Mouse (Mus musculus): Measurements from ENCODE around the gene Gla. TPM values are rescaled to one million over a fixed set of nuclear protein-coding genes. Genes with fewer than 3 reads are reported as not detected.

Gene Gla
- polyA plus RNA-seq (2015; fragmentation: Nextera tagmentation; extraction: Ambion mirVana), result 3.4 and 3.9 TPM in 2 replicates

DNA sequence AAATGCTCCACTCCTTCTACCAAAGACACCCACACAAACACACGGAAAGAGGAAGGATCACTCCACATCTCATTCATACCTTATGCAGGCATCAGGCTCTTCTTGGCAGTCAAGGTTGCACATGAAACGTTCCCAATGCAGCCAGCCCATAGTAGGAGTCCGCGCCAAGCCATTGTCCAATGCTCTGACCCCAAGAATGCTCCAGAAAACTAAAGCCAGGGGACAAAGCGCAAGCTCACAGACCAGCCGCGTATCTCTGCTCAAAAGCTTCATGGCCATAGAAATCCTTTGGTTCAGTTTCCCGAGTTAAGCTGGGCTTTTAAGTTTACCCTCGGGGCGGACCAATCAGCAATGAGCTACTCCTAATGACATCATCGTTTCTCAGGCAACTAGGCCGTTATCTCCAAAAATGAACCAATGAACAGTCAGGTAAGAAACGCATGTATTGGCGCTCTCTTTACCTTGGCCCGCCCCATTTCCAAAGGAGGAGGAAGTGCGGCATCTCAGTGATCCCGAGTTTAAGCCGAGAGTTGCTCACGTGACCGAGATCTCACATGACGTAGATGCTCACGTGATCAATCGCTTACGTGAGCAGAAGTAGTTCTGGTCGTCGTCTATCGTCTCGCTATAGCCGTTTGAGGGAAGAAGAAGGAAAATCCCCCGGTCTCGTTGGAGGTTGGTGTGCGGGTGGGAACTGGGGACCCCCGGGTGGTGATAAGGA lies at the start of gene Gla, which contains the start of gene Hnrnph2:
TSS of gene Gla (minus strand) at position 467 of the 721 bp plus-strand sequence.
TSS of gene Hnrnph2 (plus strand) at position 521 of the 721 bp plus-strand sequence.
- H3K27ac ChIP-seq (ENCODE audit: low read length), result peak within 1 kb of the TSS; percentile 96
- ATAC-seq, result peak; percentile 99

DNA sequence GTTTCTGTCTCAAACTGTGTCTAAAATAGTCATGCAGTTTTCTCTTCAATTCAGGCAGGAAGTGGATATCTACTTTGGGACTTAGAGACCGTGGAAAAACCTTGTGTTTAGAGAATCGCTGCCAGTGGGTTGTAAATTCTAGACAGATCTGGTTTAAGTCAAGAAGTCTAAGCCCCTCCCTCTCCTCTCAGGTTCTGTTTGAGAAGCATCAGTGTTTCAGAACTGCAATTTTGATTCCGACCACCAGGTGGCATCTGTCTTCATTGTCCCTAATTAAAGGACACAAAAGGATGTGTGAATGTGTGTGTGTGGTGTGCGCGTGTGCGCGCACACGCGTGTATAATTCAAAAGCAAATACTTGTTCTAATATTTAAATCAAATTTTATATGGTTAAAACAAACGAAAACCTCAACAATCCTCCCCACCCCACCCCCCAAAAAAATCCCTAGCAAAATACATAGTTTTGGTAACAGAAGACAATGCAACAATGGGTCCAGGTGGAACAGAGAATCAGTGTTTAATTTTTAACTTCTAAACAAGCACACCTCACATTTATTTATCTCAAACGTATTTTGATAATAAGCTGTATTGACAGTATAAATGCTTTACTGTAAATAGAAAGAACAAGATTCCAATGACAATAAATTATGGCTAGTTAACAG lies 47.2 kb upstream of the Gla start:
- Histone ChIP-seq H3K4me1 (replicated peaks; ENCODE audit: control insufficient read depth, insufficient read depth, low read length) (no peaks in the 10 kb centered on the region), H3K27me3 (replicated peaks; ENCODE audit: control insufficient read depth, insufficient read depth, low read length) (no peaks in the 10 kb centered on the region), H3K4me3 (replicated peaks; ENCODE audit: low read length) (peak overlapping the region; percentile 16; the same call in 1 of the 2 replicates), H3K4me2 (ENCODE audit: low read length) (peak overlapping the region; percentile 32; the same call in 1 of the 2 replicates), H3K9me3 (ENCODE audit: control insufficient read depth, low read length) (no peaks in the 10 kb centered on the region), H3K9ac (replicated peaks; ENCODE audit: low read depth, low read length) (no peak overlapping the region), H3K27ac (ENCODE audit: low read length) (no peak overlapping the region), H3K36me3 (ENCODE audit: control insufficient read depth, insufficient read depth) (no peaks in the 10 kb centered on the region)
- 21% methylated on average over 11 of the region's 11 CpGs for WGBS
- peak; percentile 85 for ATAC-seq

More for the DNA sequence above, at the start of gene Gla, which contains the start of gene Hnrnph2:
- H3K4me3 ChIP-seq (replicated peaks; ENCODE audit: low read length), result peak within 1 kb of the TSS; percentile 56
- H3K27me3 ChIP-seq (replicated peaks; ENCODE audit: control insufficient read depth, insufficient read depth, low read length), result no peaks in the 10 kb centered on the region
- no peaks in the 10 kb centered on the region for H3K9me3 ChIP-seq (ENCODE audit: control insufficient read depth, low read length)
- peak within 1 kb of the TSS; percentile 66 for H3K9ac ChIP-seq (replicated peaks; ENCODE audit: low read depth, low read length)
- H3K4me2 ChIP-seq (ENCODE audit: low read length), result peak within 1 kb of the TSS; percentile 65
- WGBS, result 23% methylated on average over 33 of the region's 33 CpGs
- no peaks in the 10 kb centered on the region for H3K36me3 ChIP-seq (ENCODE audit: control insufficient read depth, insufficient read depth)
- peaks cover 10% of the 10 kb centered on the region for H3K4me1 ChIP-seq (replicated peaks; ENCODE audit: control insufficient read depth, insufficient read depth, low read length)

DNA sequence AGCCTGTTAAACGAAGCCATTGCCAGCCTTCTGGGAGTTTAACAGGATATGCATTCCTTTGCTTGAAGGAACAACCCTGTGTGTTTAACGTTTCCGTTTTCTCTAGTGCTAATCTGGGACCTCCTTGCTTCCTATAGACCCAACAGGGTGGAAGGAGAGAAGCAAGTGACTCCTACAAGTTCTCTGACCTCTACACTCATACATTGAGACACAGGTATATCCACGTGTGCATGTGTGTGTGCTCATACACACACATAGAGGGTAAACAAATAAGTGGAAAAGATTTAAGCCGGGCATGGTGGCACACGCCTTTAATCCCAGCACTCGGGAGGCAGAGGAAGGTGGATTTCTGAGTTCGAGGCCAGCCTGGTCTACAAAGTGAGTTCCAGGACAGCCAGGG lies 46.5 kb upstream of the Gla start:
- Histone ChIP-seq H3K27me3 (replicated peaks; ENCODE audit: control insufficient read depth, insufficient read depth, low read length) (no peaks in the 10 kb centered on the region), H3K4me3 (replicated peaks; ENCODE audit: low read length) (no peak overlapping the region), H3K9ac (replicated peaks; ENCODE audit: low read depth, low read length) (no peak overlapping the region), H3K4me2 (ENCODE audit: low read length) (no peak overlapping the region), H3K9me3 (ENCODE audit: control insufficient read depth, low read length) (no peaks in the 10 kb centered on the region), H3K27ac (ENCODE audit: low read length) (no peak overlapping the region), H3K4me1 (replicated peaks; ENCODE audit: control insufficient read depth, insufficient read depth, low read length) (no peaks in the 10 kb centered on the region), H3K36me3 (ENCODE audit: control insufficient read depth, insufficient read depth) (no peaks in the 10 kb centered on the region)
- ATAC-seq, result no peak
- 79% methylated on average over 8 of the region's 8 CpGs for WGBS

DNA sequence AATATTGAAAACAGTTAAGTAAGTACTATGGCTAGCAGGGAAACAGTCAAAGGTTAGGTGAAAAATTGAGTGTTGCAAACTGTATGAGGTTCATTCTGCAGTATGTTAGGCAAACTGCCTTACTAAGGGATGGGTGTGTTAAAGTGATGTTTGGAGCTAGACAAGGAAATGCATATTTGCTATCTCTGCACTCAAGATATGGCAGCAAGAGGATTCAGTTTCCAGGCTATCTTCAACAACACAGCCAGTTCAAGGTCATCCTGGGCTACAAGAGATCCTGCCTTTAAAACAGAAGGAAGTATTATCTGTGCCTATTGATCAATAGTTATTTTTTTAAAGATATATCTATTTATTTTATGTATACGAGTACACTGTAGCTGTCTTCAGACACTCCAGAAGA lies 45.4 kb upstream of the Gla start:
- H3K36me3 ChIP-seq (ENCODE audit: control insufficient read depth, insufficient read depth), result no peaks in the 10 kb centered on the region
- H3K27me3 ChIP-seq (replicated peaks; ENCODE audit: control insufficient read depth, insufficient read depth, low read length), result no peaks in the 10 kb centered on the region
- 80% methylated on average over 1 of the region's 1 CpGs for whole genome bisulfite sequencing
- H3K4me3 ChIP-seq (replicated peaks; ENCODE audit: low read length), result no peak overlapping the region
- no peak overlapping the region for H3K27ac ChIP-seq (ENCODE audit: low read length)
- no peak overlapping the region for H3K9ac ChIP-seq (replicated peaks; ENCODE audit: low read depth, low read length)
- ATAC-seq, result no peak
- no peak overlapping the region for H3K4me2 ChIP-seq (ENCODE audit: low read length)
- H3K9me3 ChIP-seq (ENCODE audit: control insufficient read depth, low read length), result no peaks in the 10 kb centered on the region
- no peaks in the 10 kb centered on the region for H3K4me1 ChIP-seq (replicated peaks; ENCODE audit: control insufficient read depth, insufficient read depth, low read length)

DNA sequence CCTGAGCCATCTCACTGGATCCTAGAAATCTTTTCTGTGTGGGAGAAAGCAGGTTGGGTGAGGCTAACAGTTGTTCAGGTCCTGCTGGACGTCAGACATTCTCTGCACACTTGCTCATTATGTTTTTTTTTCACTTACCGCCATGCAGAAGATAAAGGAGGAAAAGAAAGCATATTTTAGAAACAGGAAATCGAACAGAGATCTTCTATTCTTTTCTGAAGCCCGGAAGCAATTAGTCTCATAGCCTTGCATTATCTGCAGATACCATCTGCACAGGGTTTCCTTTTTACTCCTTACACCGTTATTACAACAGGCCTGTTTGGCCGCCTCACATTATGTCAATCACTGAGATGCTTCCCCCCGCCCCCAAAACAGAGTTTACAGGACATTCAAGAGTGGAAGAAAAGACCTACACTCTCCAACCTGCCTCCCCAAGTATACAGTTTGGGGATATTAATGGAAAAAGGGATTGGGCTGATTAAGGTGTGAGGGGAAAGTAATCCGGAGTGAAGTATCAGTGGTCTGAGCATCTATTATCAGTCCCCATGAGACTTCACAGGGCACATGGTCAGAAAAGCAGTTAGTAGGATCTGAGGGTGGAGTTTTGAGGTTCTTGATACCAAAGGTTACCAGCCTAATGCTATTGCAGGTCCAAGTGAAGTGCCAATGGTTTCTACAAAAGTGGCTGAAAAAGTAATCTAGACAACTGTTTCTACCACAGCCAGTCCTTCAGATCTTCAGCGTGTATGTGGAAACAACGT lies 40.3 kb upstream of the Gla start:
- no peaks in the 10 kb centered on the region for H3K4me1 ChIP-seq (replicated peaks; ENCODE audit: control insufficient read depth, insufficient read depth, low read length)
- H3K4me3 ChIP-seq (replicated peaks; ENCODE audit: low read length), result no peak overlapping the region
- H3K4me2 ChIP-seq (ENCODE audit: low read length), result no peak overlapping the region
- 52% methylated on average over 10 of the region's 10 CpGs for WGBS
- H3K27ac ChIP-seq (ENCODE audit: low read length), result no peak overlapping the region
- no peak for ATAC-seq
- H3K9ac ChIP-seq (replicated peaks; ENCODE audit: low read depth, low read length), result no peak overlapping the region
- no peaks in the 10 kb centered on the region for H3K27me3 ChIP-seq (replicated peaks; ENCODE audit: control insufficient read depth, insufficient read depth, low read length)
- no peaks in the 10 kb centered on the region for H3K9me3 ChIP-seq (ENCODE audit: control insufficient read depth, low read length)
- no peaks in the 10 kb centered on the region for H3K36me3 ChIP-seq (ENCODE audit: control insufficient read depth, insufficient read depth)

DNA sequence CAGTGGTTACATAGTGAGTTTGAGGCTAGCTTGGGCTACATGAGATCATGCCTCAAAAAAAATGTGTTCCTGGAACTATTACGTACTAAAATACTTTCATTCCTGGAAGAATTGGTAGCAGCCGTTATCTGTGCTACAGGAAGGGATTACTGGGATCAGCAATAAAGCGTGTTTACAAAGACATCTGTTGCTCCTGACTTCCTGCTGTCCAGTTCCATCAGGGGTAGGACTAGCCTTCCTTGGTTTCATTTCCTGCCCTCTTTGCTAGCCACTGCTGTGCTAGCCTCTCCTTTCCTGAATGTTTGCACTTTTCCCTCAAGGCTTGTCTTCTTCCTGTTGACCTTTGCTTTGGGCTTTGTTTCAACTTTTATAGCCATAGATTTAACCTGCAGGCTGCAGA lies 34.9 kb upstream of the Gla start:
- H3K27ac ChIP-seq (ENCODE audit: low read length), result no peak overlapping the region
- no peak overlapping the region for H3K4me3 ChIP-seq (replicated peaks; ENCODE audit: low read length)
- H3K9ac ChIP-seq (replicated peaks; ENCODE audit: low read depth, low read length), result no peak overlapping the region
- no peaks in the 10 kb centered on the region for H3K4me1 ChIP-seq (replicated peaks; ENCODE audit: control insufficient read depth, insufficient read depth, low read length)
- no peaks in the 10 kb centered on the region for H3K9me3 ChIP-seq (ENCODE audit: control insufficient read depth, low read length)
- no peak for ATAC-seq
- no peaks in the 10 kb centered on the region for H3K36me3 ChIP-seq (ENCODE audit: control insufficient read depth, insufficient read depth)
- H3K4me2 ChIP-seq (ENCODE audit: low read length), result no peak overlapping the region
- 85% methylated on average over 3 of the region's 3 CpGs for WGBS
- no peaks in the 10 kb centered on the region for H3K27me3 ChIP-seq (replicated peaks; ENCODE audit: control insufficient read depth, insufficient read depth, low read length)

DNA sequence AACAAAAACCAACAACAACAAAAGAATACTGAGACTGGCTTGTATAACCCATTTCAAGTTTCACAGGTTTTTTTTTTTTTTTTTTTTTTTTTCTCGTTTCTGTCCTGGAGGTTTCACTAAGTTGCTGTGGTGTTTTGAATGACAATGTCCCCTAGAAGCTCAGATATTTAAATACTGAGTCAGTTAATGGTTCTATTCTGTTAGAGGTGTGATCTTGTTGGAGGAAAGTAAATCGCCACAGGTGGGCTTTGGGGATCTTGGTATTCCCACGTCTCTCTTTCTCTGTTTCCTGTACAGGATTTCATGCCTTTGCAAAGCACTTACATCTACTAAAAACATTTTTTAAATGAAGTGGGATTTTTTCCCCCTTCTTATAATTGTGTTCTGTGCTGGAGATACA lies 34.2 kb upstream of the Gla start:
- no peaks in the 10 kb centered on the region for H3K4me1 ChIP-seq (replicated peaks; ENCODE audit: control insufficient read depth, insufficient read depth, low read length)
- no peak overlapping the region for H3K9ac ChIP-seq (replicated peaks; ENCODE audit: low read depth, low read length)
- ATAC-seq, result no peak
- H3K4me3 ChIP-seq (replicated peaks; ENCODE audit: low read length), result no peak overlapping the region
- H3K9me3 ChIP-seq (ENCODE audit: control insufficient read depth, low read length), result no peaks in the 10 kb centered on the region
- no peaks in the 10 kb centered on the region for H3K27me3 ChIP-seq (replicated peaks; ENCODE audit: control insufficient read depth, insufficient read depth, low read length)
- WGBS, result 47% methylated on average over 3 of the region's 3 CpGs
- H3K27ac ChIP-seq (ENCODE audit: low read length), result no peak overlapping the region
- no peaks in the 10 kb centered on the region for H3K36me3 ChIP-seq (ENCODE audit: control insufficient read depth, insufficient read depth)
- H3K4me2 ChIP-seq (ENCODE audit: low read length), result no peak overlapping the region

DNA sequence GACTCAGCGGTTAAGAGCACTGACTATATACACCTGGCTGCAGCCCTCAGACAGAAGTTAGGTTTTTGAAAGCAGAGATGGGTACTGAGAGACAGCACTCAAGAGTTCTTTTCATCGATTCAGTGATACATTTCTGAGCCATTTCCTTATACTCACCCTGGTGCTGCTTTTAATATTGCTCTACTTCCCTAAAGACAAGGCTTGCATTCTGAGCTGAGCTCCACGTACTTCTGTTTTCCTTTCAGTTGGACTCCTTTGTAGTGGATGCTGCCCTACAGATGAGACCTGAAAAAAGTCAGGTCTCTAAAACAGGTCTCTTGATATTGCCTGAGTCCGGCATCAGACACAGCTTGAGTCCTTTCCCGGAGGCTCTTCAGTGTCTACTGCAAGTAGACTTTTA lies 31.8 kb upstream of the Gla start:
- Histone ChIP-seq H3K36me3 (ENCODE audit: control insufficient read depth, insufficient read depth) (no peaks in the 10 kb centered on the region), H3K27ac (ENCODE audit: low read length) (no peak overlapping the region), H3K9ac (replicated peaks; ENCODE audit: low read depth, low read length) (no peak overlapping the region), H3K4me3 (replicated peaks; ENCODE audit: low read length) (no peak overlapping the region), H3K9me3 (ENCODE audit: control insufficient read depth, low read length) (no peaks in the 10 kb centered on the region), H3K4me1 (replicated peaks; ENCODE audit: control insufficient read depth, insufficient read depth, low read length) (no peaks in the 10 kb centered on the region), H3K27me3 (replicated peaks; ENCODE audit: control insufficient read depth, insufficient read depth, low read length) (no peaks in the 10 kb centered on the region), H3K4me2 (ENCODE audit: low read length) (no peak overlapping the region)
- WGBS, result 92% methylated on average over 5 of the region's 5 CpGs
- no peak for ATAC-seq

DNA sequence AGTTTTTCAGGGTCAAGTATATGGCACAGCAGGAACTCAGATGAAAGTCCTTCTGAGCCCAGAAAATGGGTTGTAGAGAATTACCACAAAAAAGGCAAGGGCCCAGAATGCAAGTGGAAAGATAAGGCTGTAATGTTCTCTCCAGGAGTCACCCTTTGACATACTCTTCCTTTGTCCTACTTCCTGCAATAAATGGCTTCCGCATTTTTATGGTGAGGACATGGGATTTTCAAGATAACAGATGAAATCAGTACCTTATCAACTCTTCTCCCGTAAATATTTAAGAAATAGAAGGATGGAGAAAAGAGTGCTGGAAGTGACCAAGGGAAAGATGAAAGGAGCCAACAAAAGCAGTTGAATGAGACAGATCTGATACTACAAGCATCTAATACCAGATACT lies 27.3 kb upstream of the Gla start:
- no peak for ATAC-seq
- Histone ChIP-seq H3K4me1 (replicated peaks; ENCODE audit: control insufficient read depth, insufficient read depth, low read length) (no peaks in the 10 kb centered on the region), H3K4me3 (replicated peaks; ENCODE audit: low read length) (no peak overlapping the region), H3K9me3 (ENCODE audit: control insufficient read depth, low read length) (no peaks in the 10 kb centered on the region), H3K4me2 (ENCODE audit: low read length) (no peak overlapping the region), H3K36me3 (ENCODE audit: control insufficient read depth, insufficient read depth) (no peaks in the 10 kb centered on the region), H3K27ac (ENCODE audit: low read length) (no peak overlapping the region), H3K9ac (replicated peaks; ENCODE audit: low read depth, low read length) (no peak overlapping the region), H3K27me3 (replicated peaks; ENCODE audit: control insufficient read depth, insufficient read depth, low read length) (no peaks in the 10 kb centered on the region)
- 95% methylated on average over 2 of the region's 2 CpGs for WGBS

All from forebrain, embryonic 16.5 days (tissue).